Mouse (Mus musculus) R1 (cell line): ENCODE measurements at regions not wholly inside any gene's neighbourhood (a gene's known extent, or its start where the extent isn't known, plus 50 kb on each side); places are given as distances from the start of the nearest gene placed in this dataset.

Experiments
- DNase-seq: peaks from one replicate; pipeline ENCODE4 v3.0.0-alpha.2; 2018; ENCODE audit warnings: low read depth, low spot score

- DNase-seq: peak; percentile 14
These were observed 101.3 kb upstream of the A26c2 start for GRCm38 (mm10) chr7:62924585-62925331.

GRCm38 (mm10) chr7:62922246-62922645 lies 98.8 kb upstream of the A26c2 start:
- DNase-seq: peak; percentile 37

DNA sequence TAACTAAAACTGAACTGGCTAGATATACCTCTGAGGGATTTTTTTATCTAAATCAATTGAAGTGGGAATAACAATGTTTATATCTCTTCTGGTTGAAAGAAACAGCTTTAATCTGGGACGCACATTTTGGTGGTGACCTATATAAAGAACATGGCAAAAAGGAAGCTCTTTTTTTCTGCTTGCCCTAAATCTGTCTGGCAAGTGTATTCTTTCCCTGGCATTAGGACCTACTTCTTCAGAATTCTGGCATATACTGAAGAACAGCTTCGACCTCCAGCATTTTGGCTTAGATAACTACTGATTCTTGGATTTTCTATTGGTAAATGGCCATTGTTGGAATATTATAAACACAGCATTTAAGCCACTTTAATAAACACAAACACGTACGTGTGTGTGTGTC lies 70.9 kb upstream of the A26c2 start:
- no peak for DNase-seq

- peak; percentile 70 for DNase-seq
These were observed 53.6 kb upstream of the A26c2 start for GRCm38 (mm10) chr7:62877033-62877432.
